Mouse (Mus musculus): ENCODE data around the gene Tmed1. TPM values are rescaled to one million over a fixed set of nuclear protein-coding genes. Genes with fewer than 3 reads are reported as not detected.
A peak's percentile ranks its signal among the peaks of the same experiment; 100 is the strongest.

The Tmed1 gene
- polyA plus RNA-seq (2016; fragmentation: Nextera tagmentation; extraction: Ambion mirVana), result 119 and 134 TPM in 2 replicates

DNA sequence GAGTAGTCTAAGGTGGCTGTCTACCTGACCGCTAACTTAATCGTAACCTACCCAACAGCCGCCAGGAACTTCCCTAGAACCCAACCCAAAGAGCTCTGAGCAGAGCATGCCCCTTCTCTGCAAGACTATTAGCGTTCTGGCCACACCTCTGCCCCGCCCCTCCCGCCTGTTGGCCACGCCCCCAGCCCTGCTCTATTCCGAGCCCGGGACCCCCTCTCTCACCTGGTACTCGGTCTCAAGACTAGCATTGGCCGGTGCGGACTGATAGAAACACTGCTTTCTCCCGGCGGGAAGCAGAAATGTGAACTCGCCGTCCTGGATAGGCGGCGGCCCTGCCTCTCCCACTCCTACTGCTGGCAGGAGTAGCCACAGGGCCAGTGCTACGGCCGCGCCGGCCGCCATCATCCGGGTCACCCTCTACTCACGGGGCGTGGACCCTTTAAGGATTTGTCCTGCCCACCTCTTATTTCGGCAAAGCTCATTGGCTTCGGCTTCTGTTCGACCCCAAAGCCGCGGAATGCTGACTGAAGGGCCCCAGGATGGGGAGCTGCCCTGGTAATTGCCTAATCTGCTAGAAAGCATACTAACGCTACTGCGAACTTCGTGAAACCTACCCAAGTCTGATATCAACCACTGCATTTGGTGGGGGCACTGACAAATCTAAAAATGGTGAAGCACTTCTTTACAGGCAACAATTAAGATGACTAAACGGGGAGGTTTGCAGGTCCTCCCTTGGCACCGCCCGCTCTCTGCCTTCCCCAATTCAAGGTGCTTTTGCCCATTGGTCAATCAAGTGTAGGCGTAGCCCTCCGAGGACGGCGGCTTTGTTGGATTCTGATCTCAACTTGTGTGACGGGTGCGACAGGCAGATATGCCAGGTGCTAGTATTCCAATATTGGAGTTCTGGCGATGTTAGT is at the start of gene Tmed1:
TSS of gene Tmed1 (minus strand) at position 481 of the 917 bp plus-strand sequence.
- WGBS, result under 1% methylated on average over 44 of the region's 44 CpGs
- H3K9me3 ChIP-seq, result no peaks in the 10 kb centered on the region
- H3K4me1 ChIP-seq, result peaks cover 16% of the 10 kb centered on the region
- H3K36me3 ChIP-seq, result peaks cover 42% of the 10 kb centered on the region
- peak within 1 kb of the TSS; percentile 81 for H3K4me3 ChIP-seq
- no peaks in the 10 kb centered on the region for H3K27me3 ChIP-seq (ENCODE audit: insufficient read depth, poor library complexity, severe bottlenecking)
- peak; percentile 98 for DNase-seq (ENCODE audit: low spot score)
- peak within 1 kb of the TSS; percentile 94 for H3K27ac ChIP-seq

DNA sequence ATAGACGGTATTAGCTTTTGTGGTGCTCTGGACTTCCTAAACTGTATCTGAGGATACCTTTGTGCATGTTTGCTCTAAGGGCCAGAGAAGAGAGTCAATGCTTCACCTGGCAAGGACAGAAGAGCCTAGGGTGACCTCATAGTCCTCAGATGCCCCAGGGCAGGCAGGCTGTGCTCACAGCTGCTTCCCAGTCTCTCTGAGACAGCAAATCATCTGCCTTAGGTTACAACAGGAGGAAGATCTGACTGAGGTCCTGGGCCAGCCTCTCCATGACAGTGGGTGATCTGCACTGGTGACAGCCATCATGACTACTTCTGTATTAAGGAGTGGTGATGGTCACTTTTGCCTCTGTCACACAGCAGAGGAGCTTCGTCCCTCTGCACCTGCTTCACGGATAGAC is 49.1 kb upstream of the Tmed1 start:
- no peak overlapping the region for H3K4me3 ChIP-seq
- H3K4me1 ChIP-seq, result peaks cover 30% of the 10 kb centered on the region
- no peaks in the 10 kb centered on the region for H3K27me3 ChIP-seq (ENCODE audit: insufficient read depth, poor library complexity, severe bottlenecking)
- peak; percentile 73 for DNase-seq (ENCODE audit: low spot score)
- H3K9me3 ChIP-seq, result no peaks in the 10 kb centered on the region
- peaks cover 51% of the 10 kb centered on the region for H3K36me3 ChIP-seq
- H3K27ac ChIP-seq, result peak overlapping the region; percentile 10; the same call in 1 of the 2 replicates
- WGBS, result 95% methylated on average over 3 of the region's 3 CpGs

DNA sequence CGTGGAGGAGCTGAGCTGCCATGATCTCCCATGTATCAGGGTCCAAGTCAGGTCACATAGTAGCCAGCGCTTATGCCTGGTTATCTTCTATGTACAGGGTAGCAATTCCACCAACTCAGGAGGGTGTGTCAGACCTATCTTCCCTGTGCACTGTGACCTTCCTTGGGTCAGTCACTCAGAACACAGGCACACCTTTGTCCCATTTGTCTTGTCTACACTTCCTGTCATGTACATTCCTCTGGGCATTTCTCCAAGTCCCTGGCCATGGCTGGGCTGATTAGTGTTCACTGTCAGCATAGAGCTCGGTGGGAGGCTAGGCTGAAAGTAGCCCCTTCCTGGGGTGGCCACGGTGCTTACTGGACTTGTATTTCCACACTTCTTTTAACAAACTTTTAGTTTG is 48.3 kb upstream of the Tmed1 start:
- WGBS, result 56% methylated on average over 4 of the region's 4 CpGs

DNA sequence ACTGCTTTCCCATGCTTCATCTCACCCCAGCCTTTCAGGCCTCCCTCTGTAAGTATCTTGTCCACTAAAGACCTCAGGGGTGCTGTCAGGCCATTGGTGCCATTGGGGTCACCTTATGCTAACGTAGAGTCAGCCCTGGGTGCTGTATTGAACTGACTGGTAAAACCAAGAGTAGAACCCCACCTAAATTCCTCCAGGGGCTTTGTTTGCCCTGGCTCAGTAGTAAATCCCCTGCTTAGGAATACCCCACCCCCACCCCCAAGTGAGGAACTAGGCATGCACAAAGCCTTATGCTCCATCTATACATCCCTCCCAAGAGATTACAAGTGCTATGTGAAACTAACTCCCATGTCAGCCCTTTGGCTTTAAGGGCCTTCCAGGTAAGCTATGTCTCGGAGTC is 47.5 kb upstream of the Tmed1 start:
- H3K9me3 ChIP-seq, result no peaks in the 10 kb centered on the region
- no peak overlapping the region for H3K4me3 ChIP-seq
- no peak for DNase-seq (ENCODE audit: low spot score)
- H3K27ac ChIP-seq, result peak overlapping the region; percentile 53; the same call in 1 of the 2 replicates
- H3K4me1 ChIP-seq, result peaks cover 39% of the 10 kb centered on the region
- peaks cover 60% of the 10 kb centered on the region for H3K36me3 ChIP-seq
- no peaks in the 10 kb centered on the region for H3K27me3 ChIP-seq (ENCODE audit: insufficient read depth, poor library complexity, severe bottlenecking)
- 89% methylated on average over 2 of the region's 2 CpGs for WGBS

More for the DNA sequence above, 48.3 kb upstream of the Tmed1 start:
- H3K4me3 ChIP-seq, result no peak overlapping the region
- DNase-seq (ENCODE audit: low spot score), result peak; percentile 90
- H3K36me3 ChIP-seq, result peaks cover 59% of the 10 kb centered on the region
- H3K27ac ChIP-seq, result peak overlapping the region; percentile 62
- H3K9me3 ChIP-seq, result no peaks in the 10 kb centered on the region
- peaks cover 37% of the 10 kb centered on the region for H3K4me1 ChIP-seq
- no peaks in the 10 kb centered on the region for H3K27me3 ChIP-seq (ENCODE audit: insufficient read depth, poor library complexity, severe bottlenecking)

DNA sequence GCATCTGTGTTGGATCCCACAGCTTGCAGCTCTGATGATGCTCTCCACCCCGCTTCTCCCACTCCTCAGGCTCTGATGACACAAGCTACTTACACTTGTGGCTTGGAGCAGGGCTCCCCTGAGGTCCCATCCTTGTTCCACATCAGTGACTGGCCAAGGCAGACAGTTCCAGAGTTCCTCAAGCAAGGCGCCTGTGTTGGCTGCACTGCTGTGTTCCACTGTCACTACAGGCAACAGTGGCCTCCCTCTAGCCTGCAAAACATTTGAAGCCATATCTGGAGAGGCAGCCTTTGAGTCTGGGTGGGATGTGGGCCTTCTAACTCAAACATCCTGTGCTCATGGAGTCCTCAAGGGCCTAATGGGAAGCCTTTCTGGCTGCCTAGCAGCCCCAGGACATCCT is 46.9 kb upstream of the Tmed1 start:
- peak overlapping the region; percentile 53; the same call in 1 of the 2 replicates for H3K27ac ChIP-seq

DNA sequence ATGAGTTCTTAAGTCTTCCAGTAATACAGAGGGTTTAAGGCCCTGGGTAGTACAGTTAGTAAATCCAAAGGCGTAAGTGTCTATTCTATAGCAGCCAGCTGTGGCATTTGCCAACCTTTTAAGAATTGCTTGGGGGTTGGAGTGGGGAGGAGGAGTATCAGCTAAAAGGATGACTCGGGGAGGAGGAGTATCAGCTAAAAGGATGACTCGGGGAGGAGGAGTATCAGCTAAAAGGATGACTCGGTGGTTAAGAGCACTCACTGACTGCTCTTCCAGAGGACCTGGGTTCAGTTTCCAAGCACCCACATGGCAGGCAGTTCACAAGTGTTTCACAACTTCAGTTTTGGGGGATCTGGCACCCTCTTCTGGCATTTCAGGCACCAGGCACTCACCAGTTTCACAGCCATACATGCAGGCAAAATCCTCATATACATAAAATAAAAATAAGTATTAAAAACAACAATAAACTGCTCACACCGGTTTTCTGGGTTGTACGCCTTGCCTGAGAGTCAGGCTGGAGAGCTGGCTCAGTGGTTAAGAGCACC is 45.2 kb upstream of the Tmed1 start:
- peaks cover 61% of the 10 kb centered on the region for H3K36me3 ChIP-seq
- H3K27me3 ChIP-seq (ENCODE audit: insufficient read depth, poor library complexity, severe bottlenecking), result no peaks in the 10 kb centered on the region
- peaks cover 39% of the 10 kb centered on the region for H3K4me1 ChIP-seq
- 88% methylated on average over 6 of the region's 6 CpGs for WGBS
- no peak for DNase-seq (ENCODE audit: low spot score)
- no peaks in the 10 kb centered on the region for H3K9me3 ChIP-seq
- H3K4me3 ChIP-seq, result no peak overlapping the region
- no peak overlapping the region for H3K27ac ChIP-seq

More for the DNA sequence above, 46.9 kb upstream of the Tmed1 start:
- 86% methylated on average over 2 of the region's 2 CpGs for WGBS
- peak; percentile 74 for DNase-seq (ENCODE audit: low spot score)
- Histone ChIP-seq H3K4me1 (peaks cover 39% of the 10 kb centered on the region), H3K27me3 (ENCODE audit: insufficient read depth, poor library complexity, severe bottlenecking) (no peaks in the 10 kb centered on the region), H3K9me3 (no peaks in the 10 kb centered on the region), H3K4me3 (no peak overlapping the region), H3K36me3 (peaks cover 61% of the 10 kb centered on the region)

DNA sequence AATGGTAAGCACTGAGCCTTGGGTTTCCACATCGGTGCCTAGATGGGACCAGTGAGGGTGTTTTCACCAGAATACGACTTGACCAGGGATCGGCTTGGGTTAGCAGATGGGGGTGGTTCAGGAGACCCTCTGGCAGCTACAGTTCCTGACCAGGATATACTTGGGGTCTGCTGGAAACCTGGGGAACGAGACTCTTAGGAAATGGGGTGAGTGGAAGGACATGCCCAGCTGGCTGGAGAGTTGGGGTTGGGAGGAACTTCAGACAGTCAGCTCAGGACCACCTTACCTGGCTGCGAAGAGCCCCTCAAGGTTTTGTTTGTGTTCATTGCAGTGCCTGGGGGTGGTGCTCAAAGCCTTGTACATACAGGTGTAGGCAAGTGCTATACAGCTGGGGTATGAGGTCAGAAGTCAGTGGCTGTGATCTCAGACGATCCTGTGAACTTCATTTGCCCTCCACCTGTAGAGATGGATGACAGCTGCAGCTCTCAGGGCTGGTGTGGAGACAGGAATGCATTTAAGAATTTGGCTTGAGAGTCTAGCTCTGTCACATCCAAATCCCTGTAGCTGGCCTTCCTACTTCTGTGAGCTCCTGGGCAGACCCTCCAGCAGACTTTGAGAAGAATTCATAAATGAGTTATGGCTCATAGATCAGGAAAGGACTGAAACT is 43.7 kb upstream of the Tmed1 start:
- Histone ChIP-seq H3K9me3 (no peaks in the 10 kb centered on the region), H3K4me3 (no peak overlapping the region), H3K36me3 (peaks cover 60% of the 10 kb centered on the region), H3K27me3 (ENCODE audit: insufficient read depth, poor library complexity, severe bottlenecking) (no peaks in the 10 kb centered on the region), H3K27ac (no peak overlapping the region), H3K4me1 (peaks cover 39% of the 10 kb centered on the region)
- peak; percentile 69 for DNase-seq (ENCODE audit: low spot score)
- 86% methylated on average over 6 of the region's 6 CpGs for WGBS

DNA sequence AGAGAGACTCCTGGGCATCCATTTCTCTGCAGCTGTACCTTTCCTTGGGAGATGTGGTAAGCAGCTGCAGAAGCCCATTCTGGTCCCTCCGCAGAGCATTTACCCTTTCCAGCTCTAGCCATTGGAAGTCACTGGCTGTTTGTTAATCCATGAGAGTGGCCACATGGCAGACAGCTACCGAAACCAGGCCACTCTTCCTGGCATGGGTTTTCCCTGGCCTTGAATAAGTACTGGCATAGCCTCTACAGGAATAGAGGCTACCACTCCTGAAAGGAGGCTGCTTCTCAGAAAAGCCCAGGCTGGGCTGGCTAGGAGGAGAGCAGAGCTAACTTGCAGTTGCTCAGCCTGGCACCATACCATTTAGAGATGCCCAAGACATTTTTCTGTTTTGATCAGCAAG is 41.0 kb upstream of the Tmed1 start:
- Histone ChIP-seq H3K36me3 (peaks cover 43% of the 10 kb centered on the region), H3K4me3 (no peak overlapping the region), H3K9me3 (no peaks in the 10 kb centered on the region), H3K4me1 (peaks cover 27% of the 10 kb centered on the region), H3K27me3 (ENCODE audit: insufficient read depth, poor library complexity, severe bottlenecking) (no peaks in the 10 kb centered on the region), H3K27ac (no peak overlapping the region)
- no peak for DNase-seq (ENCODE audit: low spot score)
- WGBS, result 90% methylated on average over 2 of the region's 2 CpGs

DNA sequence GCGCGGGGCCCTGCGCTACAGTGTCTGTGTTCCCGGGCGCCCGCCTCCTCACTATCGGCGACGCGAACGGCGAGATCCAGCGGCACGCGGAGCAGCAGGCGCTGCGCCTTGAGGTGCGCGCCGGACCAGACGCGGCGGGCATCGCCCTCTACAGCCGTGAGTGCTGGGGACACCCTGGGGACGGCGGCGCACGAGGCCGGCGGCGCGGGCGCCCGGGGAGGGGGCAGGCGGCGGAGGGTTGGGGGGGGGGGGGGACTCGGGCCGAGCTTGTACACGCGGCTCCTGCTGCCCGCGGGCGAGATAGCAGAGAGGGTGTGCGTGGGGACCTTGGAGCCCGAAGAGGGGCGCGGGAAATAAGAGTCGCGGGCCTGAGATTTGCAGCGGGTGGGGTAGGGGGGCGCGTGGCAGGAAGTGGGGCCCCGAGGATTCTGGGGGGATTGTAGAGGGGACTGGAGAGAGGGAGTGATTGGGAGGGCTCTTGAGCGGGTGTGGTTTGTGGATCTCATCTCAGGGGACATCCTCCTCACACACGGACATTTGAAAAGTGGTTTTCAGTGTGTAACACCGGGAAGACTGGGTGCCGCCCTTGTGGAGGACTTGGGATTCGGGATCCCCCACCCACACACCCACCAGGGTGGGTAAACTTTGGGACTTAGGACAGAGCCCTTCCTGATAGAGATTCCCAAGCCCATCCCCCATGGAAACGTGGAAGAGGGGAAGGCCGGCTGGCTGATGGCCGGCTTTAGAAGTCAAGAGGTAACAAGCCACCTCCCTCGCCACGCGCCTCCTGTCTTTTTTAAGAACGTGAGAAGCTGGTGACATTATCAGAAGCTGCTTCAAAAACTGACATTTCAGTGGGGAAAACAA is 37.3 kb upstream of the Tmed1 start:
- Histone ChIP-seq H3K27me3 (ENCODE audit: insufficient read depth, poor library complexity, severe bottlenecking) (no peaks in the 10 kb centered on the region), H3K4me3 (peak overlapping the region; percentile 87), H3K9me3 (no peaks in the 10 kb centered on the region), H3K36me3 (peaks cover 20% of the 10 kb centered on the region), H3K27ac (peak overlapping the region; percentile 99), H3K4me1 (peaks cover 17% of the 10 kb centered on the region)
- peak; percentile 86 for DNase-seq (ENCODE audit: low spot score)
- 2% methylated on average over 63 of the region's 66 CpGs for WGBS

DNA sequence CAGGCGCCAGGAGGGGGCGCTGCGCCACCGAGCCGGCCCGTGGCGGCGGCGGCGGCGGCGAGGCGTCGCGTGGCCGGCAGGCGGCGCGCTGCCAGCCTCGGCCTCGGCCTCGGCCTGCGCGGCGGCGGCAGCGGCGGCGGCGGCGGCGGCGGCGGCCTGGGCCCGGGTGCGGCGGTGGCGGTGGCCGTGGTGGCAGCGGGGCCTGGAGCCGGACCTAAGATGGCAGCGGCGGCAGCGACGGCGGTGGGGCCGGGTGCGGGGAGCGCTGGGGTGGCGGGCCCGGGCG is 36.7 kb upstream of the Tmed1 start, which contains the start of gene Carm1:
TSS of gene Carm1 (plus strand) at position 106 of the 286 bp plus-strand sequence.
- peaks cover 19% of the 10 kb centered on the region for H3K36me3 ChIP-seq
- peak within 1 kb of the TSS; percentile 99 for H3K27ac ChIP-seq
- DNase-seq (ENCODE audit: low spot score), result no peak
- no peaks in the 10 kb centered on the region for H3K27me3 ChIP-seq (ENCODE audit: insufficient read depth, poor library complexity, severe bottlenecking)
- 30% methylated on average over 50 of the region's 52 CpGs for WGBS
- no peaks in the 10 kb centered on the region for H3K9me3 ChIP-seq
- peak within 1 kb of the TSS; percentile 87 for H3K4me3 ChIP-seq
- H3K4me1 ChIP-seq, result peaks cover 17% of the 10 kb centered on the region

DNA sequence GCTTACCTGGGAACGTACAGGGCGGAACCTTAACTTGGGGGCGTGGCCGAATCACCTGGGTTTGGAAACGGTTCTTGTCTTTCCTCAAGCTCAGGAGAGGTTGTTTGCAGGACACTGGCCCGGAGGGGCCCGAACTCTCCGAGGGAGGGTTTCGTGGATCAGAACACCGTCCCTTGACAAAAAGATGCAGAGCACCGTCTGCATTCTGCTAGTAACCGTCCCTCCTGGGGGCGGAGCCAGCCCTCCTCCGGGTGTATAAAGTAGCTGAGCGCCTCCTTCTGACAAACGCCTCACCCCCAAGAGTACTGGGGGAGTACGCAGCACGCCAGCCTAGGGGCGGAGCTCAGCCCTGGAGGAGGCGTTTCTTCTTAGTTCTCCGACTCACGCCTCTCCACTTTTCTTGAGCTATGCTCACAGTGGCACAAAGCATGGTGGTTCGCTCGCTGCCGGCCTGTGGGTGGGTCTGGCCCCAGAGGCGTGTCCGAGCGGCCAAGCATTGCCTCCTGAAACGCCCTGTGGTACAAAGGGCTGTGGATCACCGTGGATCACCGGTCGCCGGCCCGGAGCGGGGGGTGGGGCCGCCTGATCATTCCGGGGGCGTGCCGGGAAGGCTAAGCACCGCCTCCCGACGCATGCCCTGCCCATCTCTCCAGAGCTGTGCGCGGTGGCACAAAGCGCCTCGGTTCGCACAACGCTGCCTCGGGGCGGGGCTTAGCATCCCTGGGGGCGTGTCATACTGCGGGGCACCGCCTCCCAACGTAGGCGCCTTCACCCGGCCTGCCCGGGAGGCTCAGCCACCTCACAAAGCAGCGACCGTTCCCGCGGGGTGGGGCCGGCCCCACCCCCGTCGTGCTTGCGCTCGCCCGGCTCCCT is 36.1 kb upstream of the Tmed1 start:
- peaks cover 13% of the 10 kb centered on the region for H3K36me3 ChIP-seq
- peak; percentile 99 for DNase-seq (ENCODE audit: low spot score)
- under 1% methylated on average over 67 of the region's 67 CpGs for WGBS
- H3K27ac ChIP-seq, result peak overlapping the region; percentile 99
- H3K4me1 ChIP-seq, result peaks cover 17% of the 10 kb centered on the region
- no peaks in the 10 kb centered on the region for H3K27me3 ChIP-seq (ENCODE audit: insufficient read depth, poor library complexity, severe bottlenecking)
- H3K9me3 ChIP-seq, result no peaks in the 10 kb centered on the region
- H3K4me3 ChIP-seq, result peak overlapping the region; percentile 87

All from heart, embryonic 10.5 days (tissue).